Mouse (Mus musculus) embryonic facial prominence, embryonic 12.5 days (tissue): Measurements from ENCODE around the gene Icmt. TPM values are rescaled to one million over a fixed set of nuclear protein-coding genes. Genes with fewer than 3 reads are reported as not detected.
A peak's percentile ranks its signal among the peaks of the same experiment; 100 is the strongest.

Source experiments
- ATAC-seq: fragments of 200-750 bp; cut with Nextera tagmentation; 2 replicates; pipeline ENCODE4 v1.8.0; 2017; ENCODE audit not compliant: insufficient number of reproducible peaks, insufficient read depth, low FRiP score, low TSS enrichment
- H3K27ac ChIP-seq: fragments of 300-500 bp; sonication (generic); 2 replicates; pipeline ENCODE4 v1.5.1; 2016; ENCODE audit warnings: mild to moderate bottlenecking
- H3K27me3 ChIP-seq: fragments of 300-500 bp; sonication (generic); 2 replicates; pipeline ENCODE4 v1.6.1; 2016; ENCODE audit warnings: mild to moderate bottlenecking, moderate library complexity
- H3K36me3 ChIP-seq: fragments of 300-500 bp; sonication (generic); 2 replicates; pipeline ENCODE4 v1.6.1; 2016; ENCODE audit warnings: mild to moderate bottlenecking
- H3K4me1 ChIP-seq: fragments of 300-500 bp; sonication (generic); 2 replicates; pipeline ENCODE4 v1.6.1; 2016
- H3K4me2 ChIP-seq: fragments of 300-500 bp; sonication (generic); replicated peaks from 2 replicates; pipeline ENCODE4 v1.6.1; 2016; ENCODE audit warnings: mild to moderate bottlenecking, moderate library complexity
- H3K4me3 ChIP-seq: fragments of 300-500 bp; sonication (generic); 2 replicates; pipeline ENCODE4 v1.5.1; 2016; ENCODE audit warnings: mild to moderate bottlenecking
- H3K9ac ChIP-seq: fragments of 300-500 bp; sonication (generic); 2 replicates; pipeline ENCODE4 v1.6.1; 2016; ENCODE audit warnings: mild to moderate bottlenecking, moderate library complexity
- H3K9me3 ChIP-seq: fragments of 300-500 bp; sonication (generic); 2 replicates; pipeline ENCODE4 v1.6.1; 2016; ENCODE audit warnings: mild to moderate bottlenecking, moderate library complexity
- WGBS: fragments of 180-500 bp; shearing (Covaris S2); methylation state at CpG from one replicate; pipeline ENCODE4 v1.1.7; 2016; 5-methylcytosine and 5-hydroxymethylcytosine counted together
- polyA plus RNA-seq: library from polyadenylated mRNA; unstranded; fragments of >200 nt; fragmentation: Nextera tagmentation; extraction: Ambion mirVana; gene quantifications from 2 replicates; pipeline ENCODE4 v1.2.1, GENCODE M21; 2016

Icmt gene
- polyA plus RNA-seq, 1 experiment from 2014 or later: 30.3 TPM

DNA sequence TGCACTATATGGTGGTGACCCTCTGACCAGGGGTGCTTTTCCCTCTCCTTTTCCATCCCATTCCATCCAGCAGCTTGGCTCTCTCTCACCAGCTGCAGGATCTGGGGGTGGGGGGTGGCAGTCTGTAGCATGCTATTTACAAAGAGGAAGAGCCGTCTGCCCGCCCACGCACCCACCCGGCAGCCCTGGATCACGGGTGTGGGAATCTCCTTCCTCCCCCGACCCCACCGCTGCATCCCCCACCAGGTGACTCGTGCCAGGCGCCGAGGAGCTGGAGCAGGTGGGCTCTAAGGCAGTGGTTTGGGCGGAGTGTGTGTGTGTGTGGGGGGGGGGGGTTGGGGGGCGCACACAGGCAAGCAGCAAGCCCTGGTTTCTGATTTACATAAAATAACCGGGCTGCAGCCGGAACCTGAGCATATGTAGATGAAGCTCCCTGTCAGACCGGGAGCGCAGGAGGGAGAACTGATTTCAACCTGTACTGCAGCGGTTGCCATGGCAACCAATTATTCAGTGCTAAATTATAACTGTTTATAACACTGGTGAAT lies 52.9 kb downstream of the Icmt start:
- no peak overlapping the region for H3K9ac ChIP-seq
- H3K4me3 ChIP-seq: no peak overlapping the region
- H3K4me2 ChIP-seq: peak overlapping the region; percentile 8; the same call in 1 of the 2 replicates
- no peaks in the 10 kb centered on the region for H3K9me3 ChIP-seq
- no peaks in the 10 kb centered on the region for H3K36me3 ChIP-seq
- ATAC-seq: no peak
- H3K27me3 ChIP-seq: peaks cover 51% of the 10 kb centered on the region
- H3K4me1 ChIP-seq: peaks cover 4% of the 10 kb centered on the region
- no peak overlapping the region for H3K27ac ChIP-seq
- WGBS: 11% methylated on average over 17 of the region's 17 CpGs

GRCm38 (mm10) chr4:152350722-152351421 lies 53.8 kb downstream of the Icmt start:
- Histone ChIP-seq H3K9me3 (no peaks in the 10 kb centered on the region), H3K36me3 (no peaks in the 10 kb centered on the region), H3K4me2 (no peak overlapping the region), H3K4me3 (no peak overlapping the region), H3K9ac (no peak overlapping the region), H3K4me1 (peaks cover 4% of the 10 kb centered on the region), H3K27ac (no peak overlapping the region), H3K27me3 (peaks cover 51% of the 10 kb centered on the region)
- WGBS: 33% methylated on average over 8 of the region's 8 CpGs
- no peak for ATAC-seq

- H3K27ac ChIP-seq: no peak overlapping the region
- no peak overlapping the region for H3K4me2 ChIP-seq
- H3K27me3 ChIP-seq: peaks cover 51% of the 10 kb centered on the region
- no peaks in the 10 kb centered on the region for H3K9me3 ChIP-seq
- WGBS: 13% methylated on average over 14 of the region's 14 CpGs
- no peaks in the 10 kb centered on the region for H3K36me3 ChIP-seq
- H3K4me1 ChIP-seq: peaks cover 4% of the 10 kb centered on the region
- no peak; the same call in 1 of the 2 replicates for ATAC-seq
- H3K9ac ChIP-seq: no peak overlapping the region
- no peak overlapping the region for H3K4me3 ChIP-seq
Observed at GRCm38 (mm10) chr4:152351422-152352305, 54.6 kb downstream of the Icmt start.

DNA sequence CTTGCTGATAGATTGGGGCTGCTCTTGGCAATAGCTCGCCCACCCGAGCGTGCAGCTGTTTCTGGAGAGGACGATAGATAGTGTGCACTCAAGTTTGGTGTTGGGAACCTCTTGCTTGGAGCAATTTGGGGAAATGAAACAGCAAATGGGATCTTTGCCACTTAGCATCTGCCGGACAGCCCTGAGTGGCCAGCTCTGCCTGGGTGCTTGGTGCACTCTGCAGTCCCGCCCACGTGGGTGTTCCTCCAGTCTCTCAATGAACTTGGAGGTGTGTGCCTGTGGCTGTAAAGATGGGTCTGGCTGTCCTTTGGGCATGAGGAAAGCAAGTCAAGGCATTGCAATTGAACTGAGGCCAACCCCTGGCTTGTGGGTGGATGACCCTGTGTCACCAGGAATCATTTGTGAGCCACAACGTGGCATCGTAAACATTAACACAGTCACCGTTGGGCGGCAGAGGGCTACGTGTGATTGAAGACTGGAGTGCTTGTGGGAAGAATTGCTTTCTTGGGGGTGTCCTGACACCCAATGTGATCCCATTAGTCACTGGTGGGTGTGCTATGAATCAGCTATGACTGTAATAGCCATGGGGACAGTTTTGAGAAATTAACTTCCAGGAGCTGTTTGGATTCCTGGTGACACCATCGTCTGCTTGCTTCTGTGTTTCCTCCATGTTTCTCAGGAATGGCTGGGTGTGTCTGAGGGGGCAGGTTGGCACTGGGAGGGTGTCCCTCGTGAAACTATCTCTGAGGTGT lies 57.0 kb downstream of the Icmt start:
- H3K4me2 ChIP-seq: no peak overlapping the region
- no peak for ATAC-seq
- WGBS: 82% methylated on average over 14 of the region's 14 CpGs

GRCm38 (mm10) chr4:152355672-152356071 lies 58.6 kb downstream of the Icmt start:
- no peak for ATAC-seq
- 77% methylated on average over 7 of the region's 7 CpGs for WGBS
- Histone ChIP-seq H3K27me3 (peaks cover 45% of the 10 kb centered on the region), H3K36me3 (no peaks in the 10 kb centered on the region), H3K27ac (no peak overlapping the region), H3K4me2 (no peak overlapping the region), H3K4me1 (no peaks in the 10 kb centered on the region), H3K4me3 (no peak overlapping the region), H3K9ac (no peak overlapping the region), H3K9me3 (no peaks in the 10 kb centered on the region)

More for the DNA sequence above, 57.0 kb downstream of the Icmt start:
- no peaks in the 10 kb centered on the region for H3K9me3 ChIP-seq
- peaks cover 43% of the 10 kb centered on the region for H3K27me3 ChIP-seq
- H3K36me3 ChIP-seq: no peaks in the 10 kb centered on the region
- peaks cover 4% of the 10 kb centered on the region for H3K4me1 ChIP-seq
- H3K27ac ChIP-seq: no peak overlapping the region
- no peak overlapping the region for H3K4me3 ChIP-seq
- H3K9ac ChIP-seq: no peak overlapping the region

Other genes with a start within 250 kb of the Icmt start
- 17.8 and 19.0 TPM in 2 replicates for gene Plekhg5, start 224.7 kb upstream of the Icmt start, polyA plus RNA-seq
- gene Tnfrsf25, start 181.3 kb upstream of the Icmt start, polyA plus RNA-seq: 1.1 and 2.1 TPM in 2 replicates
- 6.4 and 6.6 TPM in 2 replicates for gene Espn, start 144.9 kb upstream of the Icmt start, polyA plus RNA-seq
- gene Hes2, start 138.4 kb upstream of the Icmt start, polyA plus RNA-seq: 0.09 TPM in 1 of 2 replicates, not detected in the other
- gene Acot7, start 119.1 kb upstream of the Icmt start, polyA plus RNA-seq: 57.9 and 69.8 TPM in 2 replicates
- gene Gpr153, start 23.0 kb upstream of the Icmt start, polyA plus RNA-seq: 9.7 and 10.6 TPM in 2 replicates
- 0.09 TPM in 1 of 2 replicates, not detected in the other for gene Hes3, start 5.6 kb upstream of the Icmt start, polyA plus RNA-seq
- gene Rnf207, start 21.8 kb downstream of the Icmt start, polyA plus RNA-seq: 1.0 and 2.3 TPM in 2 replicates
- gene Rpl22, start 28.5 kb downstream of the Icmt start, polyA plus RNA-seq: 395 and 396 TPM in 2 replicates
- 0.33 and 0.46 TPM in 2 replicates for gene Chd5, start 41.4 kb downstream of the Icmt start, polyA plus RNA-seq
- 4.2 TPM in 2 replicates for gene Nphp4, start 179.5 kb downstream of the Icmt start, polyA plus RNA-seq
- 12.4 and 15.6 TPM in 2 replicates for gene Kcnab2, start 180.6 kb downstream of the Icmt start, polyA plus RNA-seq